Mouse (Mus musculus) erythroblast, embryonic 14.5 days (primary cell): ENCODE results near the gene Slc48a1.

Experiments
- GATA1 ChIP-seq: IDR thresholded peaks from 2 replicates; pipeline ENCODE4 v1.6.1; 2012; ENCODE audit warnings: low read length, inconsistent platforms, mixed read lengths
- TAL1 ChIP-seq: IDR thresholded peaks from 3 replicates; pipeline ENCODE4 v1.6.1; 2012; ENCODE audit warnings: low read length, inconsistent platforms, mixed read lengths

- TF ChIP-seq TAL1 (no peak), GATA1 (no peak)
Measured at GRCm38 (mm10) chr15:97761438-97761837, 16.9 kb upstream of the Slc48a1 start.
